Mouse (Mus musculus) limb, embryonic 14.5 days (tissue): ENCODE measurements around the gene Gm20708. TPM values are rescaled to one million over a fixed set of nuclear protein-coding genes. Genes with fewer than 3 reads are reported as not detected.

Experiments used
- ATAC-seq: fragments of 200-750 bp; cut with Nextera tagmentation; 2 replicates; pipeline ENCODE4 v1.8.0; 2017; ENCODE audit warnings: low read depth, moderate number of reproducible peaks, moderate TSS enrichment; ENCODE audit not compliant: low FRiP score
- DNase-seq: peaks from one replicate; pipeline ENCODE4 v3.0.0-alpha.2; 2015; ENCODE audit warnings: low spot score
- H3K27ac ChIP-seq: fragments of 300-500 bp; sonication (generic); replicated peaks from 2 replicates; pipeline ENCODE4 v1.5.1; 2014; ENCODE audit warnings: low read depth, mild to moderate bottlenecking, low read length, moderate library complexity, mixed read lengths
- H3K27me3 ChIP-seq: fragments of 300-500 bp; sonication (generic); 2 replicates; pipeline ENCODE4 v1.6.1; 2014; ENCODE audit warnings: low read length, mixed read lengths; ENCODE audit not compliant: control insufficient read depth, insufficient read depth
- H3K36me3 ChIP-seq: fragments of 300-500 bp; sonication (generic); 2 replicates; pipeline ENCODE4 v1.6.1; 2014; ENCODE audit warnings: mild to moderate bottlenecking, low read length, moderate library complexity, mixed read lengths; ENCODE audit not compliant: control insufficient read depth, insufficient read depth
- H3K4me1 ChIP-seq: fragments of 300-500 bp; sonication (generic); 2 replicates; pipeline ENCODE4 v1.6.1; 2014; ENCODE audit warnings: antibody characterized with exemption, low read length, mixed read lengths; ENCODE audit not compliant: control insufficient read depth, insufficient read depth
- H3K4me2 ChIP-seq: fragments of 300-500 bp; sonication (generic); replicated peaks from 2 replicates; pipeline ENCODE4 v1.6.1; 2014; ENCODE audit warnings: low read depth, mild to moderate bottlenecking, low read length, moderate library complexity; ENCODE audit not compliant: severe bottlenecking
- H3K4me3 ChIP-seq: fragments of 300-500 bp; sonication (generic); replicated peaks from 2 replicates; pipeline ENCODE4 v1.5.1; 2014; ENCODE audit warnings: low read length
- H3K9ac ChIP-seq: fragments of 300-500 bp; sonication (generic); 2 replicates; pipeline ENCODE4 v1.6.1; 2014; ENCODE audit warnings: mild to moderate bottlenecking, low read depth, low read length, moderate library complexity; ENCODE audit not compliant: severe bottlenecking
- H3K9me3 ChIP-seq: fragments of 300-500 bp; sonication (generic); 2 replicates; pipeline ENCODE4 v1.6.1; 2016; ENCODE audit warnings: low read length; ENCODE audit not compliant: control insufficient read depth
- POLR2A ChIP-seq: fragments of 200-500 bp; IDR thresholded peaks from 2 replicates; pipeline ENCODE4 v1.8.0; 2012; ENCODE audit warnings: inconsistent platforms, mild to moderate bottlenecking, moderate library complexity, borderline replicate concordance; ENCODE audit not compliant: insufficient read depth, insufficient read length; ENCODE audit errors: extremely low read depth
- WGBS: fragments of 180-500 bp; shearing (Covaris S2); extraction: QIAGEN DNeasy Blood & Tissue Kit; methylation state at CpG from one replicate; pipeline ENCODE4 v1.1.7; 2014; 5-methylcytosine and 5-hydroxymethylcytosine counted together
- polyA plus RNA-seq, 2 experiments: library from polyadenylated mRNA; depleted of rRNA in 1 of 2; stranded (reverse) in 1 of 2; unstranded in 1 of 2; fragments of >200 nt; fragmentation: Nextera tagmentation in 1 of 2; extraction: Ambion mirVana in 1 of 2; gene quantifications; 2 replicates each; pipeline versions ENCODE4 v1.2.1 to v1.2.3; 2012 to 2014

Gm20708 gene
- polyA plus RNA-seq, 2 experiments = 0.62 to 0.92 TPM

GRCm38 (mm10) chr11:117871911-117872584, 62.6 kb downstream of the Gm20708 start:
- H3K27ac ChIP-seq = no peak overlapping the region
- 0 out of 2 replicates have a peak, but pooled peaks cover 2% of the 10 kb centered on the region for H3K4me1 ChIP-seq
- H3K9ac ChIP-seq = no peak overlapping the region
- no peak for TF ChIP-seq POLR2A
- no peaks in the 10 kb centered on the region for H3K27me3 ChIP-seq
- no peak overlapping the region for H3K4me3 ChIP-seq
- DNase-seq (no peak), ATAC-seq (no peak)
- H3K36me3 ChIP-seq = no peaks in the 10 kb centered on the region
- 61% methylated on average over 12 of the region's 12 CpGs for WGBS
- no peak overlapping the region for H3K4me2 ChIP-seq
- H3K9me3 ChIP-seq = no peaks in the 10 kb centered on the region

GRCm38 (mm10) chr11:117872861-117873608, 63.6 kb downstream of the Gm20708 start, which contains the start of gene Tha1:
TSS of gene Tha1 (minus strand) at chr11:117873481.
- Histone ChIP-seq H3K9ac (peak within 1 kb of the TSS; percentile 66), H3K4me3 (peak within 1 kb of the TSS; percentile 62), H3K4me1 (peaks cover 4% of the 10 kb centered on the region), H3K27me3 (no peaks in the 10 kb centered on the region), H3K4me2 (peak within 1 kb of the TSS; percentile 94), H3K27ac (no peak within 1 kb of the TSS), H3K36me3 (no peaks in the 10 kb centered on the region), H3K9me3 (no peaks in the 10 kb centered on the region)
- ATAC-seq (peak; percentile 75), DNase-seq (peak; percentile 83)
- WGBS = 1% methylated on average over 50 of the region's 51 CpGs
- TF ChIP-seq POLR2A = 0 out of 2 replicates have a peak, but pooled peaks have one; percentile 39

- 60% methylated on average over 4 of the region's 4 CpGs for WGBS
These were observed 65.0 kb downstream of the Gm20708 start for GRCm38 (mm10) chr11:117874419-117874818.

GRCm38 (mm10) chr11:117875681-117876080, 66.2 kb downstream of the Gm20708 start:
- H3K9me3 ChIP-seq = no peaks in the 10 kb centered on the region
- no peak for TF ChIP-seq POLR2A
- no peaks in the 10 kb centered on the region for H3K27me3 ChIP-seq
- no peak overlapping the region for H3K9ac ChIP-seq
- H3K36me3 ChIP-seq = no peaks in the 10 kb centered on the region
- no peak overlapping the region for H3K4me3 ChIP-seq
- H3K4me2 ChIP-seq = no peak overlapping the region
- no peak for ATAC-seq
- no peak overlapping the region for H3K27ac ChIP-seq
- DNase-seq = no peak
- H3K4me1 ChIP-seq = peaks cover 16% of the 10 kb centered on the region
- WGBS = 49% methylated on average over 5 of the region's 6 CpGs

More at GRCm38 (mm10) chr11:117874419-117874818, 65.0 kb downstream of the Gm20708 start:
- Histone ChIP-seq H3K4me2 (no peak overlapping the region), H3K9ac (no peak overlapping the region), H3K27me3 (no peaks in the 10 kb centered on the region), H3K27ac (no peak overlapping the region), H3K36me3 (no peaks in the 10 kb centered on the region), H3K4me3 (no peak overlapping the region), H3K9me3 (no peaks in the 10 kb centered on the region), H3K4me1 (peaks cover 16% of the 10 kb centered on the region)
- TF ChIP-seq POLR2A = no peak
- ATAC-seq (no peak), DNase-seq (no peak)

- Histone ChIP-seq H3K27ac (no peak overlapping the region), H3K4me2 (0 out of 2 replicates have a peak overlapping the region, but pooled peaks have one; percentile 6), H3K4me3 (no peak overlapping the region), H3K9me3 (no peaks in the 10 kb centered on the region), H3K4me1 (peaks cover 24% of the 10 kb centered on the region), H3K27me3 (no peaks in the 10 kb centered on the region), H3K36me3 (no peaks in the 10 kb centered on the region), H3K9ac (0 out of 2 replicates have a peak overlapping the region, but pooled peaks have one; percentile 8)
- peak; percentile 38; the same call in 1 of the 2 replicates for ATAC-seq
- 30% methylated on average over 9 of the region's 13 CpGs for WGBS
- DNase-seq = no peak
- no peak for TF ChIP-seq POLR2A
These were observed 68.7 kb downstream of the Gm20708 start for GRCm38 (mm10) chr11:117877917-117878745.
